Mouse (Mus musculus): ENCODE data around the gene Stpg1. TPM values are rescaled to one million over a fixed set of nuclear protein-coding genes. Genes with fewer than 3 reads are reported as not detected.
A peak's percentile ranks its signal among the peaks of the same experiment; 100 is the strongest.

Gene Stpg1
- total RNA-seq, 2 experiments from 2014 or later = 0.29 to 0.89 TPM

DNA sequence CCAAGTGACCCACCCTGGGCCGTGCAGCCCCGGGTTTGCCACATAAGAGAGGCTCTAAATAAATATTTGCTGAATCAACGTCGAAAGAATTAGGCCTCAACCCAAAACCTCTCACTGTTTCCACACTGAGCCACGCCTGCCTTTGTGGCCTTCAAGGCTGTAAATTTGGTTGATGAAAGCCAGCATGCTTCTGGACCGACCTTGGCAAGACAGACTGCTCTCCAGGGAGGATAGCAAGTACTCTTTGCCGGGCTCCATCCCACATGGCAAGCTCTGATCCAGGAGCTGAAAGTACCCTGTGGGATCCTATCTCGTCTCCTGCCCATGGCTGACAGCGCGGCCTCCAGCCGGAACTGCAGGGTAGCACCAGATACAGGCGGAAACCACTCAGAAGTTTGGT is 14.9 kb downstream of the Stpg1 start:
- DNase-seq (ENCODE audit: low spot score in 2 of 2) = peak in 1 of 2 experiments; percentile 14

DNA sequence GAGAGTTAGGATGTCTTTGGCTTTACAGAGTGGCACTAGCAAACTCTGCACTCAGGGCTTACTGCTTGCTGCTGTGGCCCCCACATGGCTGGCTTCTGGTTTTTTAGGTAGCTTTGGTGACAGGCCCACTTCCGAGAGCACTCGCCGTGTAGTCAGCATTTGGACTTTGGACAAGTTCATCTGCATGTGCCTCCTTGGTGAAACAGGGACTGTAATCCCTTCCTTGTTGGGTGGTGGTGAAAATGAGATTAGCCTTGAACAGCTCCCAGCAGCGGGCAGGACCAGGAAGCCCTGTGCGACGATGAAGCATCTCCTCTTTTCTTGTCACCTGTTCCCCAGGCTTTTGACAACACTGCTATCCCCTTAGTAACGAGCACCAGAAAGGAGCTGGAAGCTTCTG is 19.3 kb downstream of the Stpg1 start:
- DNase-seq (ENCODE audit: low spot score in 2 of 2) = no peak

DNA sequence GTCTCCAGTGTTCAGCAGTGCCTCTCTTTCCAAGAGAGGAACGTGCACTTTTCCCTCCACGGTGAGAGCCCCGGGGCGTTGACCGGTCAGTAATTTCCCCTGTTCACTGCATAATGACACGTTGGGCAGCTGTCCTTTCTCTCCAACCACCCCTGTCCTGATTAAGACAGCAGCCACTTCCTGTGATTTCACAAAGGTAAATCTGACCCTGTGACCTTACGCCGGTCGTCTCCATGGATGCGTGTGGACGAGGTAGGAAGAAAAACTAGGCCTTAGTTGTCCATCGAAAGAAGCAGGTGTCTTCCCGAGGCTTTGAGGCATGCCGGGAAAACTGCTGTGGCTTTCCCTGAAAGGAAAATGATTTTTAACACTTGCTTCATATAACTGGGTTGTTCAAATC is 20.3 kb downstream of the Stpg1 start:
- DNase-seq (ENCODE audit: low spot score in 2 of 2) = no peak

DNA sequence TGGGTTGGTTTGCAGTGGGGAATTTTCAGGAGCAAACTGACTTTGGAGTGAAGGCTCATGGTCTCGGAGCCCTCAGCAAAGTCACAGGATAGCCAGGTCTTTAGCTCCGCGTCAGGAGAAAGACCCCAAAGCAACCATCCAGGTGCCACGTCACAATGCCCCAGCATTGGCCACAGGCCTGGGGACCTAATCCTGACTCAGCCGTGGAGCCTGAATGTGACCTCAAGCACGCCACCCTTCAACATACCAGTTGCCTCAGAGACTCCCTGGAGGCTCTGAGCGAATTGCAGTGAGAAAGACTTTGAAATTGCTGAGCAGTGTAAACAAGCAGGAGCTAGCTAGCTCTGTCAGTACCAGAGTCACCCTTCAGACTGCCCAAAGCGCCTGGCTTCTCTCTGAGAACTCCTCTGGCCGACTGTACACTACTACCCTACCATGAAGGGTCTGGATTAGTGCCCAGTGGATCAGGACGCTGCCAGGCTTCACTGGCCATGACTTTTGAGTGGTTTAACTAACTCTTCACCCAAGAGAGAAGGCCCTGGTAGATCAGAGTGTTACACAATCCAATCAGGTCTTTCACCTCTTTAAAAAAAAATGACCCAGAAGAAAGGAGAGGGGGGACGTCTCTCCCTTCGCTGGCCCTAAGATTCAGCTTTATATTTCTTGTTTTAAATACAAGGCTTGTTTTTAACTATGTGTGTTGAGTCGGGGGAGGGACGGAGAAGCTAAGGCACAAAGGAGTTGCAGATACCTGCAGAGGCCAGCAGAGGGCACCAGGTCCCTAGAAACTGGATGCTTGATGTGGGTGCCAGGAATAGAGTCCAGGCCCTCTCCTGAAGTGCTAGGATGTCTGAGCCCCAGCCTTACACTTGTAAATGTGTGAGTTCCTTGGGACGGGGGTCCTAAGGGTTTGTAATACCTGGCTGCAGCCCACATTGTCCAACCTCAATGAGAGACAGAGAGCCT is 22.0 kb downstream of the Stpg1 start:
- peak; percentile 59 to 67 for DNase-seq (ENCODE audit: low spot score in 2 of 2)

DNA sequence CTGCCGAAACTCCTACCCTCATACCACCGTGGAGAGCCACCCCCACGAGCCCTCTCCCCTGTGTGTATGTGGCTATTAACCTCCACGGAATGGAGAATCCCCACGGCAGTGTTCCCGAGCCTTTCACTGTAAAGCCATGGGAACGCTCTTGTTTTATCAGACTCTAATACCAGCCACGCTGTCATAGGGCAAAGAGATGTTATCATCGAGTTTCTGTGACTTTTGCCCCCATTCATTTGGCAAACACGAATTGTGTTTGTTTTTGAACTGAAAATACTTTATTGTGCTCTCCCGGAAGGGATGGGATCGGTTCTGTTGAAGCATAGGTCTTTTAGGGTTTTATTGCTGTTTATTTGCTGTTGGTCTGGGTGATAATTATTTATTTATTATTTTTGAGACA is 23.5 kb downstream of the Stpg1 start:
- no peak for DNase-seq (ENCODE audit: low spot score in 2 of 2)

DNA sequence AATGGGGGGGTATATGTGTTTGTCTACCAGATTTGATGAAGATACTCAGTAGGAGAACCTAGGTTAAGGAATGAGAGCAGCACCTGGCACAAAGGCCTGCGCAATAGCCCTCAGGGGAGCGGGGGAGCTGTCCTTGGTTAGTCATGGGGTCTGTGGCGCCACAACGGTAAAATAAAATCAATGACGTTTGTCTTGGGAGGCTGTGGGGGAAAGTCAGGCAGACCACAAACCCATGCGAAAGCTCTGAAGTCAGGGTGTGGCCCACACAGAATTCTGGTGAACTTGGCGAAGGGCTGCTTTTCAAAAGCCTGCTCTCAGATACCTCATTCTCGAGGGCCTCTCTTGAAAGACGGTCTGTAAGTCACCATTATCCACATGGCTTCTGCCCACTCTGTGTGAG is 25.8 kb downstream of the Stpg1 start:
- no peak for DNase-seq (ENCODE audit: low spot score in 2 of 2)

DNA sequence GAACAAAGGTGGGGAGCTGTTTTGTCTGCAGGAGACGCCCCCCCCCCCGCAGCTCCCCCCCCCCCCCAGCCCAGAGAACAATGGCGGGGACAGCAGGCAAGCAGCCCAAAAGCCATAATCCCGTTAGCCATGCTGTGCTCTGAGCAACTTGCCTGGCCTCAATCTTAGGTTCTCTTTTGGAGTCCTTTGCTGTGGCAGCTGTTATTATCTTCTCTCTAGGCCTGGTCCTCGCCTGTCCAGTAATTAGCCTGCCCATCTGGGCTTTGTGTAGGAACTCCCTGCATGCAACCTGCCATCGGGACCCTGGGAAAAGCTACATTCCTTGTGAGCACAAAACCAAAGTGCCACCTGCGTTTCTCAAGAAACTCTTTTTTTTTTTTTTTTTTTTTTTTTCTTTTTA is 29.3 kb downstream of the Stpg1 start:
- no peak for DNase-seq (ENCODE audit: low spot score in 2 of 2)

DNA sequence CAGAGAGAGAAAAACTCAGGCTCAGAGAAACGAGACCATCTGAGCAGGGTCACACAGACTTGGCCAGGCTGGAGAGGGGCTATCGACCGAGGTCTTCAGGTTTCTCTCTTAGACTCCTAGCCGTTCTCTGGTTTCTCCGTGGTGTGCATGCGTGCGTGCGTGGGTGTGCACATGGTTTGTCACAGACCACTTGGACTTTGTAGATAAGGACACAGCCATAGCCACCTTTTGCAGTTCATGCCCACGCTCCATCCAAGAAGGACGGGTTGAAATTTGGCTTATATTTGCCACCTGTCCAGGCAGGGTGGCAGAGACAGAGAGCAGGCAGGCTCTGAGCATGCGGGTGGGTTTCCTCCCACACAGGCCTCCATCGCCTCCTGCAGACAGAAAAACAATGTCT is 30.5 kb downstream of the Stpg1 start:
- DNase-seq (ENCODE audit: low spot score in 2 of 2) = no peak

DNA sequence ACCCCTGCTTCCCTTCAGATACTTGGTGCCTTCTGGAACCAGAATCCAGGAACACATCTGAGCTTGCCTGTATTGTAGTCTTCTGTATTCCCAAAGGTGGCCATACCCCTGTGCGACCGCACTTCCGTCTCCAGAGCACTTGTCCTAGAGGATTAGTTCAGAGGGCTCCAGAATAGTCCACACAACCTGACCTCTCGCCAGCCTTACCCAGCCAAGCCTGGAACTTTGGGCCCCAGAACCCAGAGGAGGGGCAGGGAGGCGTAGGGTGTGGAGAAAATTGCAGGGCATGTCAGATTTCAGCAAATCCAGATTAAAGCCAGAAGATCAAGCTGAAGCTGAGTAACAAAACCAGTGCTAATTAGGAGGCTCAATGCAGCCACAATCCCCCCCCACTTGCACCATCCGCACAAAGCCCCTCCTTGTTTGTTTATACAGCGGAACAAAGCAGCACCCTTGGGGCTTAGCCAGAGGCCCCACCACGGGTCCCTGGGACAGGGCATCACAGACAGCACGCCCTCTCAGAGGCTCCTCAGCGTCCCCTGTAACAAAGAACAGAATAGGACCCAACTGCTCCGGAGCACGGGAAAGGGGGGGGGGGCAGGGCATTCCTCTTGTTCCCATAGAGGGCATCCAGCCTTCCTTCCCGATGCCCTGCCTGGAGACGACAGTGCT is 31.6 kb downstream of the Stpg1 start:
- no peak for DNase-seq (ENCODE audit: low spot score in 2 of 2)

DNA sequence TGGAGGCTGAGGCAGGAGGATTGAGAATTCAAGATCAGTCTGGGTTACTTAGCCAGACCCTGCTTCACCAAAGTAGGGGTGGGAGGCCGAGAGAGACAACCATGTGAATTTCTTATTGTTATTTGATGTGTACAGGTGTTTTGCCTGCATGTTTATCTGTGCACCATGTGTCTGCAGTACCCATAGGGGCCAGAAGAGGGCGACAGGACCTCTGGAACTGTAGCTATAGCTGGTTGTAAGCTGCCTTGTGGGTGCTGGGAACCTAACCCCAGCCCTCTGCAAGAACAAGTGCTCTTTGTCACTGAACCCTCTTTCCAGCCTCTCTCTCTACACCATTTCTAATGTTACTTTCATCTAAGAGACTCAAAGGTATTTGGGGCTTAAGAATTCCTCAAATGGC is 35.7 kb downstream of the Stpg1 start:
- DNase-seq (ENCODE audit: low spot score in 2 of 2) = no peak

DNA sequence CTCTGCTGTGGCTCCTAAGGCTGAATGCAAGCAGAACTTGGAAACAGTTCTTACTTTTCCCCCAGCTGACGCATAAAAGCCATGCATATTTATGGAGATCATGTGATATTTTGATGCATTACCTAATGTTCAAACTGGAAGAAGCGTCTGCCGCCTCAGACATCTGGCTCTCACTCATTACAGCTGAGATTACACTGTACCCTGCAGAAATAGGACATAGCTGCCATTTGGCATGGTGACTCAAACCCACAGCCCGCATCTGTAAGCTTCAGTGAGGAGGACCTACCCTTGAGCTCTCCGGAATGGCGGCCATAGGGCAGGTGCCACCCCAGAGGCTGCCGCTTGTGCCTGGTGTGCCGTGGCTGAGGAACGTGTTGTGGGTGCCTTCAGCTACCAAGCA is 36.6 kb downstream of the Stpg1 start:
- DNase-seq (ENCODE audit: low spot score in 2 of 2) = no peak

DNA sequence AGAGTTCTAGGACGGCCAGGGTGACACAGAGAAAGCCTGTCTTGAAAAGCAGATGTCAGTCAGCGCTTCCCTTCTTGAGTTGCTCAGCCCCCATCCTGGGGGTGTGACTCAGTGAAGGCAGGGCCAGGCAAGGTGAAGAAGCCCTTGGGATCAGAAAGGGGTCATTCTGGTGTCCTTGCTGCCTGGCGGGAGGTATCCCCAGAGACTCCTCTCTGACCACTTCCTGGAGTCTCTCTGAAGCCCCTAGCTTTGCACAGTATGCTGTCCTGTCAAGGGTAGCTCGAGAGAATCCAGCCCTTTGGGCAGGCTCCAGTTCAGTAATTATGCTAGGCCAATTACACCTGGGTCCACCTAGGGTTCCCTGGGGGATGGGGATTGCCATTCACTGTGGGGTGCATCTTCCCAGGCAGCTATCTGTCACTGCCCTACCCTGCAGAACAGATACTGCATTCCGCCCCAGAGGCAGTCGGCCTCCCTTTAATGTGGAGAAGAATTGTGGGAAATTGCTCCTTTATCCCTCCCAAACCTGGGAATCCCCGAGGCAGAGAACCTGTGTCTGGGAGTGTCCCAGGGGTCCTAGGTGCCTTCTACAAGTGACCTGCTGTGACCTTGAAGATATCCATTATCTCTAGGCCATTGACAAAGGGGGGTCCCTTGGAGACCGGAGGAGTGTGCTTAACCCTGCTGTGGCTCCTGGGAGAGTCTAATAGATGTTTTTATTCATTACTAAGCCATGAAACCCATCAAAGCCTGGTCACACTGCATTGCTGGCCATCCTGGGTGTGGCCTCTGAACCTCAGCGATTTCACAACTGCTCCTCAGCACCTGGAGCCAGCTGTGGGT is 37.4 kb downstream of the Stpg1 start:
- no peak for DNase-seq (ENCODE audit: low spot score in 2 of 2)

DNA sequence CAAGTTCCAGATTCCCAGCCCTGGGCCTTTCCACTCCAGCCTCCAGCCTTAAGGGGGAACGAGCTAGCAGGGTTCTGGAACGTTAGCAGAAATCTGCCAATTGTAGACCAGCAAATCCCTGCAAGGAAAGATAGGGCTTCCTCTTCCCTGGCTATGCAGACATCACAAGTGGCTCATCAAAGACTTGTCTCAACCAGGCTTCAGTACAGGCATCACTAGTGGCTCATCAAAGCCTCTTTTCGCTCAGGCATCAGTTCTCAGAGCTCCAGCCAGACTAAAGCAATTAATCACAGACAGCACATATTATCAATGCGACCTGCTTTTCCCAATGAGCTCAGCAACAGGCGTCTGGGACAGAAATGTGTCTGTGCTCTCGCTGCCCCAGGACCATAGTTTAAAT is 38.4 kb downstream of the Stpg1 start:
- no peak for DNase-seq (ENCODE audit: low spot score in 2 of 2)

DNA sequence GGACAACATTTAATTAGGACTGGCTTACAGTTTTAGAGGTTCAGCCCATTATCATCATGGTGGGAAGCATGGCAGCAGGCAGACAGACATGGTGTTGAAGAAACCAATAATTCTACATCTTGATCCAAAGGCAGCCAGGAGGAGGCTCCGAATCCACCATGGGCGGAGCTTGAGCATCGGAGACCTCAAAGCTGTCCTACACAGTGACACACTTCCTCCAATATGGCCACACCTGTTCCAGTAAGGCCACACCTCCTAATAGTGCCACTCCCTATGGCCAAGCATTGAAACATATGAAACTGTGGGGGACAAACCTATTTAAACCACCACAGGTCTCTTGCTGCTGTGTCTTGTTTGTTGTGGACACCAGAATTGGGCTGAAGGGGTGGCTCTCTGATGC is 40.4 kb downstream of the Stpg1 start:
- DNase-seq (ENCODE audit: low spot score in 2 of 2) = no peak

DNA sequence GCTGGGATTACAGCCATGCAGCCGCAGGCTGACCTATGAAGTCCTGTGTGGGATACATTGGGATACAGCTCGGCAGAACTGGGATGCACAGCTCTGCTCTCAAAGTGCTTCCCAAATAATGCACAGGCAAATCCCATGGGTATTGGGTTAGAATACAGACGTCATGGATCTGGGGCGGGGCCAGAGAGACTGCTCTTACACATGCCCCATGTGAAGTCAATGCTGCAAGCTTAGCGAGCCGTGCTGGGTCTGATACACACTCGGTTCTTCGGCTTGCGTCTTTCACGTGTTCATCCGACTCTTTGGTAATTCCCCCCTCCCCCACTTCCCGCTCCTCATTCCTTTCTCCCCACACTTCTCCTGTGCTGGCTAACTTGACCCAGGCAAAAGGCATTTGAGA is 44.5 kb downstream of the Stpg1 start:
- no peak for DNase-seq (ENCODE audit: low spot score in 2 of 2)

DNA sequence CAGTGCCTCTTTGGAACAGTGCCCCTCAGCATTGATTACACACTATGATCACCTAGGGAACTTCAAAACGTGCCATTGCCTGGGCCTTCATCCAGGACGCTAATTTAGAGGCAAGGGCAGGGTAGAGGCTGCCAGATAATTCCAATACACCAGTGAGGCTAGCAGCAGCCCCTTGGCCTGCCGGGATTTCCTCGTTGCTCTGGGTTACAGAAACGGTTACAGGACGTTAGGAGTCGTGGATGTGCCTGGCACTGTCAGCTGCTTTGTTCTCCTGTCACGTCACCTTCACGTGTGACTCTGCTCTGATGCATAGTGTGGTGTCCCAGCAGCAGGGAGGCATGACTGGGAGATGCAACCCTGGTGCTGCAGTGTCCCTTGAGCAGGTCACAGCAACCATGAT is 45.5 kb downstream of the Stpg1 start:
- DNase-seq (ENCODE audit: low spot score in 2 of 2) = no peak

DNA sequence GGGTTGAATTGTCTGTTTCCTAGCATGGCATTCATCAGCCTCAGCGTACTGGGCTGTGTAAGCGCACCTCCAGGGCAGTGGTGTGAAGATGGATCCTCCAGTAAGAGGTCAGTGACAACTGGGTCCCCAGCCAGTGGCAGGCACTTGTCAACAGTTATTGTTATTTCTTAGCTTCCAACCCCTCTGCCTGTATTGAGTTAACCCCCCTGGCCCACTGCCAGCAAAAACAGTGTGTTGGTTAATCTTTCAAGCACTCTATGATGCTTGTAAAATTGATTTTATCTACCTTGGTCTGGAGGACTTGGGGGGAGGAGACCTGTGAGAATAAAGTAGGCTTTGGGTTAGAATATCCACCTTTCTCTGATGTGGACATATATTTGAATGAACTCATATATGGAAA is 49.7 kb downstream of the Stpg1 start:
- DNase-seq (ENCODE audit: low spot score in 2 of 2) = no peak

DNA sequence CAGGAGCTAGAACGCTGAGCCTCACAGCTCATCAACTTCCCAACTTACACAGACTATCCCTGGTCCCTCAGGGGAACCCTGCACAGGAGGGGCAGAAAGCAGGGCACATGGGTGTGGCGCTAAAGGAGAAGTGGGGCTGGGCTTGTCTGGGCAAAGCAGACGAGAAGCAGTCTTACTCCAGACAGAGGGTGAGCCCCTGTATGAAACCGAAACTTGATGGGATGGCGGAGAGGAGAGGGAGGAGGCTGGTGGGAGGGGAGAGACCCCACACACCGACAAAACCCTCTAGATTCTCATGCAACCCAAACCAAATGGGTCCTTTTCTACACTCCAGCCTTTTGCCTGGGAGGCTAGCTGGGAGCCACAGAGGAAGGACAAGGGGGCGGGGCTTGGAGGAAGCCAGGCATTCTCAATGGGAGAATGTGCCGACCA is 50.5 kb downstream of the Stpg1 start:
- DNase-seq (ENCODE audit: low spot score in 2 of 2) = no peak

DNA sequence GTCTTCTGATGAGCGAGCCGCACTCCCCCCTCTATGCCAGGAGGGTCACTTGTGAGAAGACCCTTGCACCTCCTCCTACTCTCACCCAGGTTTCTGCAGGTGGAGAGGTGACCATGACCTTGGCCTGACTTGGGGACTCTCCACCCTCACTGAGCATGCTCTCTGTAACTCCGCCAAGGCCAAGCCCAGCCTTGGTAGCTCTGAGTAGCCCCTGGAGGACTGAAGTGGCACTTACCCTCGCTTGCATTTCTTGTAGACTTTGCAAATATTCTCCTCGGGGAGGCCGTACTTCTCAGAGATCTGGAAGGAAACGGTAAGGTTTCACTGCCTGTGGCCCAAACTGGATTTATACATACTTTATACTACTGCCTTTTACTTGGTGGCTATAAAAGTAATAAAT is 51.4 kb downstream of the Stpg1 start:
- DNase-seq (ENCODE audit: low spot score in 2 of 2) = no peak

DNA sequence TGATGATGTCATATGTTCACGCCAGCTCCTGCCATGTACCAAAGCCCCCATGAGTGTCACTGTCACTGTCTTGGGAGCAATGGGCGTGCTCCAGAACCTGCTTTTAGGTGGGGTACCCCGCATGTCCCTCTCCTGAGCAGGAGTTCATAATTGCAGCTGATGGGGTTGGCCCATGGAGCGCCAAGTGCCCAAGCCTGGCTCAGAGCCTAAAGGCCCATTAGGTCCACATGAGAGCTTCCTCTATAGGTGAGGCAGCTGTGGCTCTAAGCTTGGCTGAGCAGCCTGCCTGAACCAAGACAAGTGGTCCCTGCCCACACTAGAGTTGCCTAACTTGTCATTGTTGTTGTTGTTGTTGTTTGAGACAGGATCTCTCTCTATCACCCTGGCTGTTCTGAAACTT is 52.2 kb downstream of the Stpg1 start:
- no peak for DNase-seq (ENCODE audit: low spot score in 2 of 2)

DNA sequence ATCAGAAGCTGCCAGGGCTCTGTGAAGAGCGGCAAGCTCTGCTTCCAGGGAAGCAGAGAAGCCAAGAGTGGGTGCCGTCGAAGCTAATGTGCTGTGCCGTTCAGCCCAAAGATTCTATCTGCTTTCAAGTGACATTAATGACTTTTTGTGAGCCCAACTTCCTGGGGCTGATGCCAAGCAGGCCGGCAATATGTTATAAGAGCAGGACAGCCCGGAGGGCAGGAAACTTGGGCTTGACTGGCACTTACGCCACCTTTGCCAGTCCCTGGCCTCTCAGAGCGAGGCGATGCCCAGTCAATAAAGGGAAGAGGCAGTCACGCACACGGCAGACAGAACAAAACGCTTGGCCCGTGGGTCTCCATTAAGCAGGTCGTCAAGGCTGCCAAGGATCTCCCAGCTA is 53.0 kb downstream of the Stpg1 start:
- no peak for DNase-seq (ENCODE audit: low spot score in 2 of 2)

DNA sequence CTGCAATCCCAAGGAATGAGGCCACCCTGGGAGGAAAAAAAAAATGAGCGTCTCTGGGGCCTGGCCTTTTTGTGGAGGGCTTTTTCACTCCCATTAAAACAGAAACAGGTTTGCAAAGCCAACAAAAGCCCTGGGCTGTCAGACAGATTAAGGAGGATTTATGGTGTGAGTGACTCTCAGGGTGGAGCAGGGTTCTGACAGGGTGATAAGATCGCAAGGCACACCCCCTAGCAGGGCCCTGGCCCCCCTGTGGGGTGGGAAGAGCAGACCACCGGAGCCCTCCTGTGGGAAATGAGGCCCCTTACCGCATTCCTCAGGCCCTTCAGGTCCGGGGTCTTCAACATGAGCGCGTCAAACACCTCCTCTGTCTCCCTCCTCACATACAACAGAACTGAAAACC is 53.5 kb downstream of the Stpg1 start:
- DNase-seq (ENCODE audit: low spot score in 2 of 2) = no peak
